Mouse (Mus musculus): ENCODE data around the gene Mtch1. TPM values are rescaled to one million over a fixed set of nuclear protein-coding genes. Genes with fewer than 3 reads are reported as not detected.

Mtch1 gene
- total and polyA plus RNA-seq, 3 experiments, result 143 to 233 (median 147) TPM

DNA sequence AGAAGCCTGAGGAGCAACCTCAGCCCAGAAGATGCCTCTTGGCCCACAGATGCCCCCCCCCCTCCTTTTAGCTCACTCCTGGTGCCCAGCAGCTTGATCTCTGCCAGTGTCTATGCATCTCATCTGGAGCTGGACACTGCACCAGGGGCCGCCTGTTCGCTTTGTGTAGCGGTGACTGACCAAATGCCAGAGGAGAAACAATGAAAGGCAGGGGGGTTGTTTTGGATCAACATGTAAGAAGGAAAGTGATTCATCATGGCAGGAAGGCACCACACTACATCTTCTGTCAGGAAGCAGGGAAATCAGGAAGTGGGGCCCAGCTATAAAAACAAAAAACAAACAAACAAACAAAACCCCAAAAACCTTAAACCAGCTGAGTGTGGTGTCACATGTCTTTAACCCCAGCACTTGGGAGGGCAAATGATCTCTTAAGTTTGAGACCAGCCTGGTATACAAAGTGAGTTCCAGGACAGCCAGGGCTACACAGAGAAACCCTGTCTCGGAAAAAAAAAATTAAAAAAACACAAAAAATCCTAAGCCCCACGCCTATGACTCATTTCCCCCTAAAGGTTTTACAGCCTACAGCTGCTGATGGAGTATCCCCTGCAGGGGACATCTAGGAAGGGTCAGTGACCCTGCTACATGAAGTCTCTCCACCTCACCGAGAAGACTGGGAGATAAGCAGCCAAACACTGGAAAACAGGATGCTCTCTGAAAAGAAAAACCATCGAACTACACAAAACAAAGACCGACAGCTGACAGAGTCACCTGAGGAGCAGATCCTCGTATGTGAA is 31.9 kb downstream of the Mtch1 start:
- Histone ChIP-seq H3K36me3 (ENCODE audit: control insufficient read depth in 1 of 2, insufficient read depth in 2 of 2, low read length in 2 of 2) (peaks cover 0 to 16% of the 10 kb centered on the region in 2 experiments; a peak in 2 of 4 replicates), H3K9ac (ENCODE audit: control insufficient read depth, low read depth, low read length, poor library complexity, severe bottlenecking) (no peak overlapping the region), H3K27ac (ENCODE audit: control insufficient read depth, low read depth, low read length) (no peak overlapping the region), H3K9me3 (replicated peaks; ENCODE audit: insufficient read depth, low read length) (no peaks in the 10 kb centered on the region), H3K4me1 (ENCODE audit: control insufficient read depth in 1 of 2, insufficient read depth in 2 of 2, low read length in 2 of 2) (peaks cover 7 to 22% of the 10 kb centered on the region in 2 experiments; a peak in 3 of 4 replicates), H3K4me3 (ENCODE audit: control insufficient read depth in 1 of 2, insufficient read depth in 1 of 2, low read depth in 2 of 2, low read length in 2 of 2) (no peak overlapping the region), H3K27me3 (ENCODE audit: control insufficient read depth in 1 of 2, insufficient read depth in 2 of 2, low read length in 2 of 2) (no peaks in the 10 kb centered on the region), H3K79me2 (ENCODE audit: control insufficient read depth, insufficient read depth, low read length, poor library complexity) (no peaks in the 10 kb centered on the region)
- DNase-seq (ENCODE audit: low read depth, low spot score), result no peak
- no peak for TF ChIP-seq POLR2AphosphoS5 (IDR thresholded peaks at IDR 0.05; ENCODE audit: borderline replicate concordance, low read depth, low read length)
- no peak for TF ChIP-seq RAD21 (IDR thresholded peaks at IDR 0.05; ENCODE audit: low read depth, low read length)
- no peak for TF ChIP-seq POLR2A (IDR thresholded peaks at IDR 0.05; ENCODE audit: control insufficient read depth in 1 of 2, insufficient read depth in 1 of 2, low read depth in 1 of 2, low read length in 2 of 2, poor library complexity in 1 of 2)
- no peak for TF ChIP-seq ZKSCAN1 (IDR thresholded peaks at IDR 0.05; ENCODE audit: low read depth, low read length)
- TF ChIP-seq TCF12 (IDR thresholded peaks at IDR 0.05; ENCODE audit: low read depth, low read length), result no peak
- TF ChIP-seq MAFK (IDR thresholded peaks at IDR 0.05; ENCODE audit: borderline replicate concordance, low read depth, low read length), result no peak
- TF ChIP-seq MYC (IDR thresholded peaks at IDR 0.05; ENCODE audit: low read depth, low read length), result no peak
- TF ChIP-seq CTCF (IDR thresholded peaks at IDR 0.05 in 2 of 3, conservative IDR thresholded peaks at IDR 0.05 in 1 of 3; ENCODE audit: control insufficient read depth in 1 of 3, insufficient read depth in 1 of 3, low read depth in 2 of 3, low read length in 3 of 3, poor library complexity in 1 of 3, severe bottlenecking in 1 of 3), result no peak
- no peak for TF ChIP-seq SIN3A (IDR thresholded peaks at IDR 0.05; ENCODE audit: low read length)

DNA sequence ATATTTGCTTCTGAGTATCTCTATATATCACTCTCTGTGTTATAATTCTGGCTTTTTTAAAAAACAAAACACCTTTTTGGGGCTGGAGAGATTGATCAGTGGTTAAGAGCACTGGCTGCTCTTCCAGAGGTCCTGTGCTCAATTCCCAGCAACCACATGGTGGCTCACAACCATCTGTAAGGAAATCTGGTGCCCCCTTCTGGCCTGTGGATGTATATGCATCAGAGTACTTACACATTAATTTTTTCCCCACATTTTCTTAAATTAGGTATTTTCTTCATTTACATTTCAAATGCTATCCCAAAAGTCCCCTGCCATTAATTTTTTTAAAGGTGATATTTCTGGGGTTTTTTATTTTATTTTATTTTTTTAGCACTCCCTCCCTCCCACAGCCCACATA is 34.4 kb downstream of the Mtch1 start:
- DNase-seq (ENCODE audit: low read depth, low spot score), result peak; percentile 78

DNA sequence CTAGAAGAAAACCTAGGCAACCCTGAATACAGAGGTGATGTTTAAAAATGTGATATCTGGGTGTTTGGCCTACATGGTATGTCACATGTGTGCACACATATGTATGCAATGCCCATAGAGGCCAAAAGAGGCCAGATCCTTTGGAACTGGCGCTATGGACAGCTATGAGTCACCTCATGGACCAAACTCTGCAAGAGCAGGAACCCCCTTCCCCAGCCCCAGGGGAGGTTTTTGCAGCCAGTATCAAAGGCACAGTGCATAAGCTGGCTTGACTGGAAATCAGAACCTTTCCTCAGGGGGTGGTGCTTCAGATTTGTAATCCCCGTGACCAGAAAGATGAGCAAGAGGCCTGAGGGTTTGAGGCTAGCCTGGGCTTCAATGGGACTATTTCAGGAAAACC is 35.7 kb downstream of the Mtch1 start:
- TF ChIP-seq GATA1 (IDR thresholded peaks at IDR 0.05; ENCODE audit: low read depth, low read length) (no peak), CHD1 (IDR thresholded peaks at IDR 0.05; ENCODE audit: low read depth, low read length) (no peak), ZNF384 (IDR thresholded peaks at IDR 0.05; ENCODE audit: low read depth, low read length) (no peak)
- Histone ChIP-seq H3K9ac (ENCODE audit: control insufficient read depth, low read depth, low read length, poor library complexity, severe bottlenecking) (no peak overlapping the region), H3K27ac (ENCODE audit: control insufficient read depth, low read depth, low read length) (no peak overlapping the region), H3K36me3 (ENCODE audit: control insufficient read depth in 1 of 2, insufficient read depth in 2 of 2, low read length in 2 of 2) (no peaks in the 10 kb centered on the region), H3K4me3 (ENCODE audit: control insufficient read depth in 1 of 2, insufficient read depth in 1 of 2, low read depth in 2 of 2, low read length in 2 of 2) (no peak overlapping the region), H3K9me3 (replicated peaks; ENCODE audit: insufficient read depth, low read length) (no peaks in the 10 kb centered on the region), H3K79me2 (ENCODE audit: control insufficient read depth, insufficient read depth, low read length, poor library complexity) (no peaks in the 10 kb centered on the region), H3K4me1 (ENCODE audit: control insufficient read depth in 1 of 2, insufficient read depth in 2 of 2, low read length in 2 of 2) (no peaks in the 10 kb centered on the region), H3K27me3 (ENCODE audit: control insufficient read depth in 1 of 2, insufficient read depth in 2 of 2, low read length in 2 of 2) (no peaks in the 10 kb centered on the region)
- no peak for DNase-seq (ENCODE audit: low read depth, low spot score)

More for the DNA sequence above, 34.4 kb downstream of the Mtch1 start:
- H3K4me1 ChIP-seq (ENCODE audit: control insufficient read depth in 1 of 2, insufficient read depth in 2 of 2, low read length in 2 of 2), result 0 out of 4 replicates have a peak, but pooled peaks cover 0 to 4% of the 10 kb centered on the region in 2 experiments
- no peak overlapping the region for H3K9ac ChIP-seq (ENCODE audit: control insufficient read depth, low read depth, low read length, poor library complexity, severe bottlenecking)
- no peaks in the 10 kb centered on the region for H3K9me3 ChIP-seq (replicated peaks; ENCODE audit: insufficient read depth, low read length)
- H3K4me3 ChIP-seq (ENCODE audit: control insufficient read depth in 1 of 2, insufficient read depth in 1 of 2, low read depth in 2 of 2, low read length in 2 of 2), result no peak overlapping the region
- TF ChIP-seq CTCF (IDR thresholded peaks at IDR 0.05 in 2 of 3, conservative IDR thresholded peaks at IDR 0.05 in 1 of 3; ENCODE audit: control insufficient read depth in 1 of 3, insufficient read depth in 1 of 3, low read depth in 2 of 3, low read length in 3 of 3, poor library complexity in 1 of 3, severe bottlenecking in 1 of 3), result peak; percentile 38 to 69 (median 39); a peak in 5 of 6 replicates
- TF ChIP-seq TAL1 (IDR thresholded peaks at IDR 0.05; ENCODE audit: low read length), result no peak
- TF ChIP-seq RAD21 (IDR thresholded peaks at IDR 0.05; ENCODE audit: low read depth, low read length), result peak; percentile 41
- no peak for TF ChIP-seq USF2 (IDR thresholded peaks at IDR 0.05; ENCODE audit: borderline replicate concordance in 1 of 2, insufficient read depth in 1 of 2, low read depth in 1 of 2, low read length in 2 of 2)
- no peak for TF ChIP-seq ZC3H11A (IDR thresholded peaks at IDR 0.05; ENCODE audit: low read depth, low read length)
- peak; percentile 59; the same call in 1 of the 2 replicates for TF ChIP-seq MYC (IDR thresholded peaks at IDR 0.05; ENCODE audit: low read depth, low read length)
- no peak for TF ChIP-seq ELF1 (IDR thresholded peaks at IDR 0.05; ENCODE audit: low read depth, low read length)
- peak; percentile 57 for TF ChIP-seq SMC3 (IDR thresholded peaks at IDR 0.05; ENCODE audit: low read depth, low read length)
- H3K36me3 ChIP-seq (ENCODE audit: control insufficient read depth in 1 of 2, insufficient read depth in 2 of 2, low read length in 2 of 2), result peaks cover 0 to under 1% of the 10 kb centered on the region in 2 experiments; a peak in 1 of 4 replicates
- no peaks in the 10 kb centered on the region for H3K79me2 ChIP-seq (ENCODE audit: control insufficient read depth, insufficient read depth, low read length, poor library complexity)
- no peak overlapping the region for H3K27ac ChIP-seq (ENCODE audit: control insufficient read depth, low read depth, low read length)
- H3K27me3 ChIP-seq (ENCODE audit: control insufficient read depth in 1 of 2, insufficient read depth in 2 of 2, low read length in 2 of 2), result no peaks in the 10 kb centered on the region
